Mouse (Mus musculus): Measurements from ENCODE around the gene Rhot2. TPM values are rescaled to one million over a fixed set of nuclear protein-coding genes. Genes with fewer than 3 reads are reported as not detected.

Rhot2 gene
- polyA plus RNA-seq, 1 experiment from 2014 or later: 29.3 TPM

- H3K4me2 ChIP-seq (replicated peaks; ENCODE audit: low read depth, low read length): peak overlapping the region; percentile 81
- no peaks in the 10 kb centered on the region for H3K27me3 ChIP-seq (ENCODE audit: insufficient read depth, low read length)
- no peaks in the 10 kb centered on the region for H3K9me3 ChIP-seq (ENCODE audit: low read length)
- peaks cover 51% of the 10 kb centered on the region for H3K36me3 ChIP-seq (ENCODE audit: insufficient read depth, low read length)
- H3K4me3 ChIP-seq (ENCODE audit: low read length): peak overlapping the region; percentile 75
- WGBS: under 1% methylated on average over 38 of the region's 38 CpGs
- ATAC-seq (ENCODE audit: low FRiP score, low TSS enrichment): peak; percentile 33; the same call in 1 of the 2 replicates
- H3K27ac ChIP-seq (ENCODE audit: low read length): peak overlapping the region; percentile 85
- peak overlapping the region; percentile 77 for H3K9ac ChIP-seq (replicated peaks; ENCODE audit: low read length)
- peaks cover 16% of the 10 kb centered on the region for H3K4me1 ChIP-seq (ENCODE audit: insufficient read depth, low read length)
These were observed 835 bp downstream of the Rhot2 start for GRCm38 (mm10) chr17:25843636-25844395.

- Histone ChIP-seq H3K4me1 (ENCODE audit: insufficient read depth, low read length) (peaks cover 16% of the 10 kb centered on the region), H3K9ac (replicated peaks; ENCODE audit: low read length) (peak overlapping the region; percentile 77), H3K27ac (ENCODE audit: low read length) (no peak overlapping the region), H3K36me3 (ENCODE audit: insufficient read depth, low read length) (peaks cover 49% of the 10 kb centered on the region), H3K4me2 (replicated peaks; ENCODE audit: low read depth, low read length) (peak overlapping the region; percentile 81), H3K4me3 (ENCODE audit: low read length) (peak overlapping the region; percentile 75), H3K27me3 (ENCODE audit: insufficient read depth, low read length) (no peaks in the 10 kb centered on the region), H3K9me3 (ENCODE audit: low read length) (no peaks in the 10 kb centered on the region)
- WGBS: 92% methylated on average over 4 of the region's 4 CpGs
- no peak for ATAC-seq (ENCODE audit: low FRiP score, low TSS enrichment)
These were observed 1.5 kb downstream of the Rhot2 start for GRCm38 (mm10) chr17:25843122-25843521.

- Histone ChIP-seq H3K27me3 (ENCODE audit: insufficient read depth, low read length) (no peaks in the 10 kb centered on the region), H3K4me3 (ENCODE audit: low read length) (no peak overlapping the region), H3K4me2 (replicated peaks; ENCODE audit: low read depth, low read length) (no peak overlapping the region), H3K9me3 (ENCODE audit: low read length) (no peaks in the 10 kb centered on the region), H3K27ac (ENCODE audit: low read length) (no peak overlapping the region), H3K4me1 (ENCODE audit: insufficient read depth, low read length) (peaks cover 21% of the 10 kb centered on the region), H3K9ac (replicated peaks; ENCODE audit: low read length) (no peak overlapping the region), H3K36me3 (ENCODE audit: insufficient read depth, low read length) (peaks cover 49% of the 10 kb centered on the region)
- no peak for ATAC-seq (ENCODE audit: low FRiP score, low TSS enrichment)
- WGBS: 72% methylated on average over 3 of the region's 3 CpGs
These were observed 2.1 kb downstream of the Rhot2 start for GRCm38 (mm10) chr17:25842509-25842908.

- peaks cover 50% of the 10 kb centered on the region for H3K36me3 ChIP-seq (ENCODE audit: insufficient read depth, low read length)
- no peak within 1 kb of the TSS for H3K4me3 ChIP-seq (ENCODE audit: low read length)
- 92% methylated on average over 22 of the region's 22 CpGs for WGBS
- peaks cover 33% of the 10 kb centered on the region for H3K4me1 ChIP-seq (ENCODE audit: insufficient read depth, low read length)
- no peak for ATAC-seq (ENCODE audit: low FRiP score, low TSS enrichment)
- no peaks in the 10 kb centered on the region for H3K27me3 ChIP-seq (ENCODE audit: insufficient read depth, low read length)
- H3K9ac ChIP-seq (replicated peaks; ENCODE audit: low read length): no peak within 1 kb of the TSS
- H3K9me3 ChIP-seq (ENCODE audit: low read length): no peaks in the 10 kb centered on the region
- H3K27ac ChIP-seq (ENCODE audit: low read length): no peak within 1 kb of the TSS
- H3K4me2 ChIP-seq (replicated peaks; ENCODE audit: low read depth, low read length): no peak within 1 kb of the TSS
These were observed 3.4 kb downstream of the Rhot2 start, which contains the start of gene Gm20683 for GRCm38 (mm10) chr17:25841117-25841880. TSS of gene Gm20683 (minus strand) at chr17:25841763.

GRCm38 (mm10) chr17:25840519-25840918 is 4.1 kb downstream of the Rhot2 start:
- Histone ChIP-seq H3K27ac (ENCODE audit: low read length) (no peak overlapping the region), H3K9me3 (ENCODE audit: low read length) (no peaks in the 10 kb centered on the region), H3K4me3 (ENCODE audit: low read length) (no peak overlapping the region), H3K36me3 (ENCODE audit: insufficient read depth, low read length) (peaks cover 48% of the 10 kb centered on the region), H3K9ac (replicated peaks; ENCODE audit: low read length) (no peak overlapping the region), H3K4me1 (ENCODE audit: insufficient read depth, low read length) (peaks cover 40% of the 10 kb centered on the region), H3K4me2 (replicated peaks; ENCODE audit: low read depth, low read length) (no peak overlapping the region), H3K27me3 (ENCODE audit: insufficient read depth, low read length) (no peaks in the 10 kb centered on the region)
- ATAC-seq (ENCODE audit: low FRiP score, low TSS enrichment): no peak
- WGBS: 96% methylated on average over 6 of the region's 6 CpGs

GRCm38 (mm10) chr17:25839455-25840235 is 5.0 kb downstream of the Rhot2 start:
- H3K36me3 ChIP-seq (ENCODE audit: insufficient read depth, low read length): peaks cover 48% of the 10 kb centered on the region
- H3K4me1 ChIP-seq (ENCODE audit: insufficient read depth, low read length): peaks cover 42% of the 10 kb centered on the region
- ATAC-seq (ENCODE audit: low FRiP score, low TSS enrichment): no peak
- H3K27me3 ChIP-seq (ENCODE audit: insufficient read depth, low read length): no peaks in the 10 kb centered on the region
- H3K9me3 ChIP-seq (ENCODE audit: low read length): no peaks in the 10 kb centered on the region
- no peak overlapping the region; the same call in 1 of the 2 replicates for H3K27ac ChIP-seq (ENCODE audit: low read length)
- no peak overlapping the region for H3K4me2 ChIP-seq (replicated peaks; ENCODE audit: low read depth, low read length)
- H3K9ac ChIP-seq (replicated peaks; ENCODE audit: low read length): no peak overlapping the region
- H3K4me3 ChIP-seq (ENCODE audit: low read length): no peak overlapping the region
- WGBS: 80% methylated on average over 14 of the region's 14 CpGs

GRCm38 (mm10) chr17:25838904-25839303 is 5.7 kb downstream of the Rhot2 start:
- Histone ChIP-seq H3K36me3 (ENCODE audit: insufficient read depth, low read length) (peaks cover 48% of the 10 kb centered on the region), H3K4me3 (ENCODE audit: low read length) (no peak overlapping the region)

GRCm38 (mm10) chr17:25837533-25837932 is 7.1 kb downstream of the Rhot2 start:
- ATAC-seq (ENCODE audit: low FRiP score, low TSS enrichment): no peak
- peaks cover 40% of the 10 kb centered on the region for H3K4me1 ChIP-seq (ENCODE audit: insufficient read depth, low read length)
- H3K9ac ChIP-seq (replicated peaks; ENCODE audit: low read length): peak overlapping the region; percentile 71; the same call in 1 of the 2 replicates
- peak overlapping the region; percentile 79 for H3K4me2 ChIP-seq (replicated peaks; ENCODE audit: low read depth, low read length)
- H3K9me3 ChIP-seq (ENCODE audit: low read length): no peaks in the 10 kb centered on the region
- WGBS: 62% methylated on average over 3 of the region's 3 CpGs
- peaks cover 46% of the 10 kb centered on the region for H3K36me3 ChIP-seq (ENCODE audit: insufficient read depth, low read length)
- no peaks in the 10 kb centered on the region for H3K27me3 ChIP-seq (ENCODE audit: insufficient read depth, low read length)
- peak overlapping the region; percentile 81 for H3K27ac ChIP-seq (ENCODE audit: low read length)
- peak overlapping the region; percentile 42 for H3K4me3 ChIP-seq (ENCODE audit: low read length)

More at GRCm38 (mm10) chr17:25838904-25839303, 5.7 kb downstream of the Rhot2 start:
- Histone ChIP-seq H3K4me2 (replicated peaks; ENCODE audit: low read depth, low read length) (no peak overlapping the region), H3K4me1 (ENCODE audit: insufficient read depth, low read length) (peaks cover 48% of the 10 kb centered on the region), H3K27me3 (ENCODE audit: insufficient read depth, low read length) (no peaks in the 10 kb centered on the region), H3K9ac (replicated peaks; ENCODE audit: low read length) (no peak overlapping the region), H3K27ac (ENCODE audit: low read length) (no peak overlapping the region), H3K9me3 (ENCODE audit: low read length) (no peaks in the 10 kb centered on the region)
- WGBS: 89% methylated on average over 4 of the region's 4 CpGs
- no peak for ATAC-seq (ENCODE audit: low FRiP score, low TSS enrichment)

GRCm38 (mm10) chr17:25837076-25837410 is 7.6 kb downstream of the Rhot2 start, which contains the start of gene Rhbdl1:
TSS of gene Rhbdl1 (minus strand) at chr17:25837295.
- Histone ChIP-seq H3K27me3 (ENCODE audit: insufficient read depth, low read length) (no peaks in the 10 kb centered on the region), H3K4me1 (ENCODE audit: insufficient read depth, low read length) (peaks cover 41% of the 10 kb centered on the region), H3K4me3 (ENCODE audit: low read length) (peak within 1 kb of the TSS; percentile 42), H3K27ac (ENCODE audit: low read length) (peak within 1 kb of the TSS; percentile 81), H3K4me2 (replicated peaks; ENCODE audit: low read depth, low read length) (peak within 1 kb of the TSS; percentile 79), H3K9ac (replicated peaks; ENCODE audit: low read length) (peak within 1 kb of the TSS; percentile 71), H3K36me3 (ENCODE audit: insufficient read depth, low read length) (peaks cover 41% of the 10 kb centered on the region), H3K9me3 (ENCODE audit: low read length) (no peaks in the 10 kb centered on the region)
- WGBS: 2% methylated on average over 29 of the region's 29 CpGs
- peak; percentile 18 for ATAC-seq (ENCODE audit: low FRiP score, low TSS enrichment)

All from kidney, embryonic 16.5 days (tissue).